Mouse (Mus musculus) bone marrow, adult 2 months (tissue): Measurements from ENCODE around the gene Zfp609.

Experiments used
- CTCF ChIP-seq: fragments of 200-500 bp; IDR thresholded peaks from 2 replicates; pipeline ENCODE4 v1.5.1; 2011; ENCODE audit warnings: low read length, control low read depth; ENCODE audit not compliant: control insufficient read depth, insufficient read depth
- POLR2A ChIP-seq: fragments of 200-500 bp; IDR thresholded peaks from 2 replicates; pipeline ENCODE4 v1.6.1; 2011; ENCODE audit warnings: low read depth, mild to moderate bottlenecking, control low read depth, low read length, borderline replicate concordance; ENCODE audit not compliant: control insufficient read depth

GRCm38 (mm10) chr9:65807818-65808217, 19.5 kb downstream of the Zfp609 start:
- TF ChIP-seq CTCF (no peak), POLR2A (no peak)
